Mouse (Mus musculus): ENCODE measurements around the gene Iars. TPM values are rescaled to one million over a fixed set of nuclear protein-coding genes. Genes with fewer than 3 reads are reported as not detected.
"Not testable (repeated sequence)": the region's sequence is repeated elsewhere in the genome, so short reads cannot be mapped to it uniquely, and the experiment has no call there.

Gene Iars
- polyA plus RNA-seq, 1 experiment from 2014 or later = 125 TPM

DNA sequence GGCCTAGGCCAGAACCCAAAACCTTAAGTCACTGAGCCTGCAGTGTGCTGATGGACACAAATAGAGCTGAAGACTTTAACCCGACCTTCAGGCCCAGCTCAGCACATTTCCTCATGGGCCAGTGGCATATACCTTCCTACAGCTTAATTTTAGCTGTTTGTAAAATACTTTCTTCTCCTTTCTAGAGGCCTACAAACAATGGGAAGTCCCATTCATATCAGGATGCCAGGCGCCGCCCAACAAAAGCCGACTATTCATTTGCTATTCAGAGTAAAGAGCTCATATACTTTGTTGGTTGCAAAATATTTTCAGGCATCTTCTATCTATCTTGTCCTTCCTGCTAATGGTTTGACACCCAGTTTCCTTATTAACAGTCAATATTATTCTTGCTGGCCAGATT lies 76.1 kb downstream of the Iars start:
- Histone ChIP-seq H3K27ac (no peak overlapping the region), H3K4me3 (no peak overlapping the region), H3K27me3 (ENCODE audit: poor library complexity, severe bottlenecking) (no peaks in the 10 kb centered on the region), H3K4me1 (no peaks in the 10 kb centered on the region), H3K9me3 (no peaks in the 10 kb centered on the region), H3K36me3 (replicated peaks) (no peaks in the 10 kb centered on the region)
- 83% methylated on average over 4 of the region's 4 CpGs for WGBS
- no peak for DNase-seq (ENCODE audit: extremely low spot score, low spot score)

DNA sequence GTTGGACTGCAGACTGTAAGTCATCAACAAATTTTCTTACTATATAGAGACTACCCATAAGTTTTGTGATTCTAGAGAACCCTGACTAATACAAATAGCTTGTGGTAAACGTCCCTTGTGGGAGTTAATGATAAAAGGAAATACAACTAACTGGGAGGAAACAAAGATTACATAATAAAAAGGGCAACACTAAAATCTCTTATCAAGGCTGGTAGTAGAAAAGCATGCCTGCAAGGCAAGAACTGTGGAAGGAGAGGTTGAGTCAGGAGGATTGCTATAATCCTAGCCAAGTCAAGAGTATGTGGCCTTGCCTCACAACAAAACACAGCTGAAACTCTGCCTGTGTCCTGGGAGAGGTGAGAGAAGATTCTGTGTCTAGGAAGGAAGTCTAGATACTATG lies 78.8 kb downstream of the Iars start:
- Histone ChIP-seq H3K9me3 (no peaks in the 10 kb centered on the region), H3K4me1 (no peaks in the 10 kb centered on the region), H3K27me3 (ENCODE audit: poor library complexity, severe bottlenecking) (no peaks in the 10 kb centered on the region), H3K27ac (no peak overlapping the region), H3K36me3 (replicated peaks) (no peaks in the 10 kb centered on the region), H3K4me3 (no peak overlapping the region)
- DNase-seq (ENCODE audit: extremely low spot score, low spot score) = no peak
- WGBS = 74% methylated on average over 1 of the region's 1 CpGs

DNA sequence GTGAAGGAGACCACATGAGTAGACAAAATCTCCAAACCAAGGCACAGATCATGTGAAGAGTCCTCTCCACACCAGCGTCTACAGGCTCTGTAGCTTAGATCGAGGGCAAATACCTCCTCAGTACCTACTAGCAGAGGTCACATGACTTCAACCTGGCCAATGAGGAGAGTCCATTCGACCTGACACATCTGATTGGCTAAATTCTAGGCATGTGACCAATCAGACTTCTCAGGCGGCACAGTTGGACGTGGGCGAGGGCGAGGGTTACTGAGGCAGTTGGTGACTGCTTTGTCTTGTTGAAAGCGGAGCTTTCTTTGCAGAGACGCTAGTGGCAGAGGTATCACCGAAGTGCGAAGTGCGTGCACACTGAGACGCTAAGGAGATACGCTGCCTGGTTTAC lies 80.3 kb downstream of the Iars start:
- no peaks in the 10 kb centered on the region for H3K27me3 ChIP-seq (ENCODE audit: poor library complexity, severe bottlenecking)
- H3K4me1 ChIP-seq = peaks cover 10% of the 10 kb centered on the region
- H3K27ac ChIP-seq = no peak overlapping the region
- no peak overlapping the region for H3K4me3 ChIP-seq
- no peak for DNase-seq (ENCODE audit: extremely low spot score, low spot score)
- H3K36me3 ChIP-seq (replicated peaks) = no peaks in the 10 kb centered on the region
- H3K9me3 ChIP-seq = no peaks in the 10 kb centered on the region
- WGBS = 92% methylated on average over 14 of the region's 14 CpGs

DNA sequence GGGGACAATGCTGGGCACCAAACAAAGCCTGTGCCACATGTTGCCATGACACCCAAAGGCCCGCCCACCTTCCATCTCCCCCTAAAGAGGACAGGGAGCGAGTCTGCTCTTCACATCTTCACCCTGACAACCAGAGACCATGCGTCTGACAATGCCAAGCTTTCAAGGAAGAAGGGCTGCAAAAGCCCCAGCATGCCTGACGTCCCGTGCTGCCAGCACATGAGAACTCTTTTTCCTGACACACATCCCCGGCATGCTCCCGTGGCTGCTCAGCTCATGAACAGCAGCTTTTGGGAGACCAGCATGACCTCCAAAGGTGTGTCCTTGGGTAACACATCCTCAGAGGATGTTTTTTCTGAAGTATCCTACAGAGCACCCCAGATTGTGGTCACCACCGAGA lies 83.4 kb downstream of the Iars start:
- Histone ChIP-seq H3K4me3 (no peak overlapping the region), H3K27ac (no peak overlapping the region), H3K9me3 (no peaks in the 10 kb centered on the region), H3K27me3 (ENCODE audit: poor library complexity, severe bottlenecking) (no peaks in the 10 kb centered on the region), H3K36me3 (replicated peaks) (no peaks in the 10 kb centered on the region), H3K4me1 (peaks cover 10% of the 10 kb centered on the region)
- WGBS = 91% methylated on average over 8 of the region's 8 CpGs
- no peak for DNase-seq (ENCODE audit: extremely low spot score, low spot score)

DNA sequence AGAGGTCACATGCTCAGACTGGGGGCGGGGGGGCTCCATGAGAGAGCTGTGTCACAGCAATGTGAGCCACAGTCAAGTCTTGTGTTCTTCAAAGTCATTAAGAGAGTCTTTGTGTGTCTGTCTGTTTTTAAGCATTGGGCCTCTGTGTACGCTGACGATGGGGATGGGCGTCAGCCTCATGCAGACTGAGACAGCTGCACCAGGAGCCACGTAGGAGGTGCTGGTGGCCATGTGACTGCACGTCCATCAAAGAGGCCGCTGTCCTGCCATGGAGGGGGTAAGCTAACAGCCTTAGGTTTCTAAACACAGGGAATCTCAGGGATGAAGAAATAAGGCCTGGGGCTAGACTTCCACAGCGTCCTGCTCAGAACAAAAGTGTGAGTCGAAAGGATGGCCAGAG lies 84.4 kb downstream of the Iars start:
- no peaks in the 10 kb centered on the region for H3K9me3 ChIP-seq
- no peak for DNase-seq (ENCODE audit: extremely low spot score, low spot score)
- peaks cover 10% of the 10 kb centered on the region for H3K4me1 ChIP-seq
- no peak overlapping the region for H3K27ac ChIP-seq
- no peaks in the 10 kb centered on the region for H3K36me3 ChIP-seq (replicated peaks)
- 70% methylated on average over 9 of the region's 9 CpGs for WGBS
- H3K4me3 ChIP-seq = no peak overlapping the region
- H3K27me3 ChIP-seq (ENCODE audit: poor library complexity, severe bottlenecking) = no peaks in the 10 kb centered on the region

DNA sequence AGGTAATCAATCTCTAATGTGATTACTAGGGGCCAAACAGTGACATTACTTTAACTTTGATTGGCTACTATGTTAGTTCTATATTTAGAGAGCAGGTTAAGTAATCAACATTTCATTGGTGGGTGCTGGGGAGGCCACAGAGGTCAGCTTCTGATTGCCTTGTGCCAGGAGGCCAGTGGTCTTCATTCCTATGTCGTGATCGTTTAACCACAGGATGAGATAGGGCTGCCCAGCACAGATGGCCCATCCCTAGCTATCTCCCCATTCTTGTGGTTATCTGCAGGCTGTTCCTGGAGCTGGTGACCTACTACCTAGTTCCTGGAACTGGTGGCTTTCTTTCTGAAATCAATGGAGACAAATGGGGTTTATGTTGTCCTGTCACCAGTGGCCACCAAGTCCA lies 86.1 kb downstream of the Iars start:
- H3K4me3 ChIP-seq = no peak overlapping the region
- WGBS = 100% methylated on average over 2 of the region's 2 CpGs
- H3K36me3 ChIP-seq (replicated peaks) = no peaks in the 10 kb centered on the region
- DNase-seq (ENCODE audit: extremely low spot score, low spot score) = no peak
- H3K9me3 ChIP-seq = no peaks in the 10 kb centered on the region
- H3K27me3 ChIP-seq (ENCODE audit: poor library complexity, severe bottlenecking) = no peaks in the 10 kb centered on the region
- peaks cover 10% of the 10 kb centered on the region for H3K4me1 ChIP-seq
- no peak overlapping the region for H3K27ac ChIP-seq

DNA sequence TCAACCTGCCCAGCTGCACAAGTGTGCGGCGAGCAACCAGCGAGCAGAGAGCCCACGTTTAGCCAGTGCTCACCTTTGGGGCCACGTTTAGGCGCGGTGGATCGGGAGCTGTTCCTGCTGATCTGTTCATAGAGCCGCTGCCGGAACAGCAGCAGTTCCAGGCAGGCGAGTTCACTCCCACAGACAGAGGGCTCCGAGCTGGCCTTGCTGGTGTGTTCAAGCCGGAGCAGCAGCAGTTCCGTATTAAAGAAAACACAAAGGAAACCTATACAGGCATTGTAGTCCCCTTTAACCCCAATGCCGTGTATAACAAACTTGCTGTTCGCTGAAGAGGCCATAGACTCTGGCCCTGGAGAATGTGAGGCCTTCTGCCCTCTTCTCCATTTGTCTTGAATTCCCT lies 87.2 kb downstream of the Iars start:
- no peaks in the 10 kb centered on the region for H3K36me3 ChIP-seq (replicated peaks)
- H3K27me3 ChIP-seq (ENCODE audit: poor library complexity, severe bottlenecking) = no peaks in the 10 kb centered on the region
- WGBS = 85% methylated on average over 16 of the region's 16 CpGs
- DNase-seq (ENCODE audit: extremely low spot score, low spot score) = no peak
- H3K4me3 ChIP-seq = no peak overlapping the region
- H3K27ac ChIP-seq = no peak overlapping the region
- peaks cover 10% of the 10 kb centered on the region for H3K4me1 ChIP-seq
- H3K9me3 ChIP-seq = no peaks in the 10 kb centered on the region

DNA sequence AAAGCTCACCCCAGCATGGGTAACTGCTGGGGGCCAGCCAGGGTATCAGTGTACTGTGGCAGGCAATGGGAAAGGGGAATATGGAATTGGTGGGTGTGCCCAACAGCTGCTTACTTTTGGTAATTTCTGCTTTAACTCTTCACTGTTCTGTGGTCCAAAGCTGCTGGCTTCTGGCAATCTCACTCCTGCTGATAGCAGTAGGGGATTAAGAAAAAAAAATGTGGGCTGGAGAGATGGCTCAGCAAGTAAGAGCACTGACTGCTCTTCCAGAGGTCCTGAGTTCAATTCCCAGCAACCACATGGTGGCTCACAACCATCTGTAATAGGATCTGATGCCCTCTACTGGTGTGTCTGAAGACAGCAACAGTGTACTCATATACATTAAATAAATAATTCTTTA lies 89.6 kb downstream of the Iars start:
- not testable (repeated sequence) for H3K4me3 ChIP-seq; H3K9me3 ChIP-seq; H3K36me3 ChIP-seq (replicated peaks); H3K27me3 ChIP-seq (ENCODE audit: poor library complexity, severe bottlenecking); DNase-seq (ENCODE audit: extremely low spot score, low spot score); H3K27ac ChIP-seq; H3K4me1 ChIP-seq

Other genes starting within 250 kb of the Iars start
- 1.5 and 1.8 TPM in 2 replicates for gene Tes3-ps, start 188.8 kb upstream of the Iars start, polyA plus RNA-seq (2016; fragmentation: Nextera tagmentation; extraction: Ambion mirVana)
- gene Ecm2, start 177.3 kb upstream of the Iars start, polyA plus RNA-seq (2016; fragmentation: Nextera tagmentation; extraction: Ambion mirVana) = 0.34 and 0.63 TPM in 2 replicates
- 0.18 and 0.21 TPM in 2 replicates for gene Aspn, start 137.7 kb upstream of the Iars start, polyA plus RNA-seq (2016; fragmentation: Nextera tagmentation; extraction: Ambion mirVana)
- gene Omd, start 99.6 kb upstream of the Iars start, polyA plus RNA-seq (2016; fragmentation: Nextera tagmentation; extraction: Ambion mirVana) = 0.99 and 1.1 TPM in 2 replicates
- 1.7 and 2.6 TPM in 2 replicates for gene Ogn, start 74.1 kb upstream of the Iars start, polyA plus RNA-seq (2016; fragmentation: Nextera tagmentation; extraction: Ambion mirVana)
- 36.4 and 37.1 TPM in 2 replicates for gene Cenpp, start 29.3 kb upstream of the Iars start, polyA plus RNA-seq (2016; fragmentation: Nextera tagmentation; extraction: Ambion mirVana)
- gene Nol8, start 29.0 kb upstream of the Iars start, polyA plus RNA-seq (2016; fragmentation: Nextera tagmentation; extraction: Ambion mirVana) = 23.1 and 25.9 TPM in 2 replicates
- not detected in 2 replicates for gene Gm30302, start 116.9 kb downstream of the Iars start, polyA plus RNA-seq (2016; fragmentation: Nextera tagmentation; extraction: Ambion mirVana)